ENCODE assay signal across 8 mouse cellular contexts in genomic region chr8:104630574-104630973, GRCm38 (mm10). TPM values are rescaled to one million over a fixed set of nuclear protein-coding genes. Genes with fewer than 3 reads are reported as not detected.
DNase-seq lines count a peak whose midpoint lies in the region; ATAC-seq and TF ChIP-seq lines count a peak whose summit lies in the region.

No protein-coding gene starts in this region.

- 0 out of 2 replicates have a peak, but pooled peaks have one; percentile 19 for ATAC-seq in forebrain, embryonic 13.5 days
- ATAC-seq in hindbrain, postnatal 0 days: peak; percentile 27; the same call in 1 of the 2 replicates

- peak; percentile 62 for DNase-seq in gastrocnemius, postnatal 10 days
- DNase-seq in gastrocnemius, postnatal 36 days: no peak
- peak; percentile 13 for DNase-seq in hindbrain, postnatal 0 days (ENCODE audit: low spot score)
- DNase-seq in lung, postnatal 4 days: peak; percentile 32 to 42
- peak; percentile 43 for DNase-seq in splenic B cell, adult 2 months (ENCODE audit: low read depth, low spot score)
- DNase-seq in frontal cortex, postnatal 14 days (ENCODE audit: low spot score in 2 of 2): no peak

- intact Hi-C loops in gastrocnemius, postnatal 36 days (cut with DNase I): no loop called here

- no peak for TF ChIP-seq POLR2A in ES-Bruce4 (IDR thresholded peaks at IDR 0.05; ENCODE audit: insufficient read depth, low read length)

- TF ChIP-seq CTCF in ES-Bruce4 (IDR thresholded peaks at IDR 0.05; ENCODE audit: low read depth, low read length): no peak
- peak; percentile 22; the same call in 1 of the 2 replicates for TF ChIP-seq CTCF in hindbrain, postnatal 0 days (IDR thresholded peaks at IDR 0.05; ENCODE audit: low read depth)

- H3K4me3 ChIP-seq in ES-Bruce4 (ENCODE audit: low read depth, low read length): peak overlapping the region; percentile 55
- H3K4me3 ChIP-seq in forebrain, embryonic 13.5 days: peak overlapping the region; percentile 37
- peak overlapping the region; percentile 34 for H3K4me3 ChIP-seq in hindbrain, postnatal 0 days (ENCODE audit: low read length)

- 2% methylated on average over 36 of the region's 36 CpGs for WGBS in forebrain, embryonic 13.5 days
- WGBS in hindbrain, postnatal 0 days: 1% methylated on average over 36 of the region's 36 CpGs

- no peak for TF ChIP-seq EP300 in ES-Bruce4 (IDR thresholded peaks at IDR 0.05; ENCODE audit: insufficient read depth, low read depth, low read length)

- H3K9me3 ChIP-seq in ES-Bruce4 (replicated peaks; ENCODE audit: control insufficient read depth, insufficient read depth, low read length, poor library complexity, severe bottlenecking): no peaks in the 10 kb centered on the region
- H3K9me3 ChIP-seq in forebrain, embryonic 13.5 days (replicated peaks): no peaks in the 10 kb centered on the region
- H3K9me3 ChIP-seq in hindbrain, postnatal 0 days (ENCODE audit: low read length): no peaks in the 10 kb centered on the region

- peak overlapping the region; percentile 2; the same call in 1 of the 2 replicates for H3K9ac ChIP-seq in ES-Bruce4 (ENCODE audit: low read depth, poor library complexity, severe bottlenecking)
- peak overlapping the region; percentile 50 for H3K9ac ChIP-seq in forebrain, embryonic 13.5 days
- peak overlapping the region; percentile 38 for H3K9ac ChIP-seq in hindbrain, postnatal 0 days (replicated peaks; ENCODE audit: low read length)

- peak overlapping the region; percentile 61 for H3K4me2 ChIP-seq in forebrain, embryonic 13.5 days
- H3K4me2 ChIP-seq in hindbrain, postnatal 0 days (ENCODE audit: low read depth, low read length): peak overlapping the region; percentile 52

- H3K36me3 ChIP-seq in ES-Bruce4 (ENCODE audit: control insufficient read depth, insufficient read depth, low read length, poor library complexity, severe bottlenecking): no peaks in the 10 kb centered on the region
- H3K36me3 ChIP-seq in forebrain, embryonic 13.5 days (ENCODE audit: poor library complexity, severe bottlenecking): peaks cover 16% of the 10 kb centered on the region; the same call in 1 of the 2 replicates
- peaks cover 2% of the 10 kb centered on the region; the same call in 1 of the 2 replicates for H3K36me3 ChIP-seq in hindbrain, postnatal 0 days (ENCODE audit: insufficient read depth, low read length)
- H3K36me3 ChIP-seq in splenic B cell, adult 2 months (ENCODE audit: control insufficient read depth, insufficient read depth, low read length, poor library complexity, severe bottlenecking): no peaks in the 10 kb centered on the region; the same call in 1 of the 2 replicates

- H3K27me3 ChIP-seq in ES-Bruce4 (ENCODE audit: control insufficient read depth, insufficient read depth, low read length, poor library complexity, severe bottlenecking): peaks cover 6% of the 10 kb centered on the region
- H3K27me3 ChIP-seq in forebrain, embryonic 13.5 days: peaks cover 22% of the 10 kb centered on the region
- H3K27me3 ChIP-seq in hindbrain, postnatal 0 days (ENCODE audit: insufficient read depth, low read length): no peaks in the 10 kb centered on the region
- no peaks in the 10 kb centered on the region for H3K27me3 ChIP-seq in splenic B cell, adult 2 months (ENCODE audit: control insufficient read depth, insufficient read depth, low read length, poor library complexity, severe bottlenecking)

- no peaks in the 10 kb centered on the region for H3K4me1 ChIP-seq in ES-Bruce4 (ENCODE audit: control insufficient read depth, insufficient read depth, low read length)
- peaks cover 7% of the 10 kb centered on the region for H3K4me1 ChIP-seq in forebrain, embryonic 13.5 days
- H3K4me1 ChIP-seq in hindbrain, postnatal 0 days (ENCODE audit: insufficient read depth, low read length): peaks cover 3% of the 10 kb centered on the region

- H3K27ac ChIP-seq in ES-Bruce4 (ENCODE audit: insufficient read depth, low read length): no peak overlapping the region
- H3K27ac ChIP-seq in forebrain, embryonic 13.5 days: no peak overlapping the region
- no peak overlapping the region for H3K27ac ChIP-seq in hindbrain, postnatal 0 days

RNA-seq across cellular contexts. Expression of gene Rrad, which starts 0.6 kb away (rescaled TPM):
- total RNA-seq in gastrocnemius, postnatal 10 days (2021): 10 to 100 TPM; 17.0 to 34.2 TPM
- 1 to 10 TPM; 2.2 to 2.9 TPM for total RNA-seq in gastrocnemius, postnatal 36 days (2021)
- 1.4 and 1.9 TPM in 2 replicates for polyA plus RNA-seq in ES-Bruce4 (2011; ENCODE audit: insufficient read depth, insufficient read length, low read depth, missing spikeins)
- 1.3 and 2.4 TPM in 2 replicates for polyA plus RNA-seq in forebrain, embryonic 13.5 days (2015; fragmentation: Nextera tagmentation; extraction: Ambion mirVana)
- total RNA-seq in hindbrain, postnatal 0 days (2014; rRNA removed): 3.9 and 5.1 TPM in 2 replicates
- polyA plus RNA-seq in hindbrain, postnatal 0 days (2015; fragmentation: Nextera tagmentation; extraction: Ambion mirVana): 2.4 and 2.7 TPM in 2 replicates

RNA-seq across cellular contexts. Expression of gene Cdh16, which starts 6.4 kb away (rescaled TPM):
- total RNA-seq in gastrocnemius, postnatal 10 days (2021): under 1 TPM; 0.54 to 0.63 TPM
- total RNA-seq in gastrocnemius, postnatal 36 days (2021): not detected
- not detected in 2 replicates for polyA plus RNA-seq in ES-Bruce4 (2011; ENCODE audit: insufficient read depth, insufficient read length, low read depth, missing spikeins)
- not detected in 2 replicates for polyA plus RNA-seq in forebrain, embryonic 13.5 days (2015; fragmentation: Nextera tagmentation; extraction: Ambion mirVana)
- total RNA-seq in hindbrain, postnatal 0 days (2014; rRNA removed): not detected in 2 replicates
- polyA plus RNA-seq in hindbrain, postnatal 0 days (2015; fragmentation: Nextera tagmentation; extraction: Ambion mirVana): not detected in 2 replicates

RNA-seq across cellular contexts. Expression of gene Ciao2b, which starts 11.2 kb away (rescaled TPM):
- 10 to 100 TPM; 38.3 to 48.5 TPM for total RNA-seq in gastrocnemius, postnatal 10 days (2021)
- 10 to 100 TPM; 29.1 to 29.4 TPM for total RNA-seq in gastrocnemius, postnatal 36 days (2021)
- polyA plus RNA-seq in ES-Bruce4 (2011; ENCODE audit: insufficient read depth, insufficient read length, low read depth, missing spikeins): 63.4 and 71.3 TPM in 2 replicates
- 140 and 149 TPM in 2 replicates for polyA plus RNA-seq in forebrain, embryonic 13.5 days (2015; fragmentation: Nextera tagmentation; extraction: Ambion mirVana)
- total RNA-seq in hindbrain, postnatal 0 days (2014; rRNA removed): 55.2 and 73.6 TPM in 2 replicates
- polyA plus RNA-seq in hindbrain, postnatal 0 days (2015; fragmentation: Nextera tagmentation; extraction: Ambion mirVana): 103 and 104 TPM in 2 replicates

RNA-seq across cellular contexts. Expression of gene Pdp2, which starts 39.3 kb away (rescaled TPM):
- 1 to 10 TPM; 3.8 to 4.7 TPM for total RNA-seq in gastrocnemius, postnatal 10 days (2021)
- total RNA-seq in gastrocnemius, postnatal 36 days (2021): 1 to 10 TPM; 4.2 to 7.4 TPM
- 12.1 and 13.0 TPM in 2 replicates for polyA plus RNA-seq in ES-Bruce4 (2011; ENCODE audit: insufficient read depth, insufficient read length, low read depth, missing spikeins)
- 15.2 and 17.2 TPM in 2 replicates for polyA plus RNA-seq in forebrain, embryonic 13.5 days (2015; fragmentation: Nextera tagmentation; extraction: Ambion mirVana)
- total RNA-seq in hindbrain, postnatal 0 days (2014; rRNA removed): 12.1 and 12.3 TPM in 2 replicates
- polyA plus RNA-seq in hindbrain, postnatal 0 days (2015; fragmentation: Nextera tagmentation; extraction: Ambion mirVana): 14.2 and 15.3 TPM in 2 replicates

Comparison
In these comparisons a context has a peak if more than half of its experiments do, and no peak if none do; other contexts are left out.
1. DNase-seq: peak in gastrocnemius, postnatal 10 days (single experiment), hindbrain, postnatal 0 days (single experiment), lung, postnatal 4 days (2 of 2) and splenic B cell, adult 2 months (single experiment); none in gastrocnemius, postnatal 36 days (0 of 2) and frontal cortex, postnatal 14 days (0 of 2).
2. Peak in every context shown above with its lines, with median percentiles within 50 percentile points of each other: H3K4me3 ChIP-seq and H3K9ac ChIP-seq.